Mouse (Mus musculus) midbrain, embryonic 10.5 days (tissue): ENCODE results near the gene Atg4c. TPM values are rescaled to one million over a fixed set of nuclear protein-coding genes. Genes with fewer than 3 reads are reported as not detected.
A peak's percentile ranks its signal among the peaks of the same experiment; 100 is the strongest.

Experiments used
- DNase-seq: peaks from one replicate; pipeline ENCODE4 v3.0.0-alpha.2; 2017; ENCODE audit warnings: low spot score
- H3K27ac ChIP-seq: fragments of 300-500 bp; sonication (generic); replicated peaks from 2 replicates; pipeline ENCODE4 v1.5.1; 2016; ENCODE audit warnings: mild to moderate bottlenecking
- H3K27me3 ChIP-seq: fragments of 300-500 bp; sonication (generic); 2 replicates; pipeline ENCODE4 v1.6.1; 2016; ENCODE audit warnings: low read depth, mild to moderate bottlenecking; ENCODE audit not compliant: poor library complexity, severe bottlenecking
- H3K36me3 ChIP-seq: fragments of 300-500 bp; sonication (generic); 2 replicates; pipeline ENCODE4 v1.6.1; 2016; ENCODE audit warnings: mild to moderate bottlenecking, moderate library complexity
- H3K4me1 ChIP-seq: fragments of 300-500 bp; sonication (generic); 2 replicates; pipeline ENCODE4 v1.6.1; 2016
- H3K4me3 ChIP-seq: fragments of 300-500 bp; sonication (generic); 2 replicates; pipeline ENCODE4 v1.5.1; 2016; ENCODE audit warnings: mild to moderate bottlenecking, moderate library complexity
- H3K9me3 ChIP-seq: fragments of 300-500 bp; sonication (generic); replicated peaks from 2 replicates; pipeline ENCODE4 v1.6.1; 2016; ENCODE audit warnings: mild to moderate bottlenecking
- whole genome bisulfite sequencing: fragments of 180-500 bp; shearing (Covaris S2); methylation state at CpG from one replicate; pipeline ENCODE4 v1.1.7; 2016; 5-methylcytosine and 5-hydroxymethylcytosine counted together
- polyA plus RNA-seq: library from polyadenylated mRNA; unstranded; fragments of >200 nt; fragmentation: Nextera tagmentation; extraction: Ambion mirVana; gene quantifications from 2 replicates; pipeline ENCODE4 v1.2.1, GENCODE M21; 2016

The Atg4c gene
- polyA plus RNA-seq, 1 experiment from 2014 or later, result 11.6 TPM

DNA sequence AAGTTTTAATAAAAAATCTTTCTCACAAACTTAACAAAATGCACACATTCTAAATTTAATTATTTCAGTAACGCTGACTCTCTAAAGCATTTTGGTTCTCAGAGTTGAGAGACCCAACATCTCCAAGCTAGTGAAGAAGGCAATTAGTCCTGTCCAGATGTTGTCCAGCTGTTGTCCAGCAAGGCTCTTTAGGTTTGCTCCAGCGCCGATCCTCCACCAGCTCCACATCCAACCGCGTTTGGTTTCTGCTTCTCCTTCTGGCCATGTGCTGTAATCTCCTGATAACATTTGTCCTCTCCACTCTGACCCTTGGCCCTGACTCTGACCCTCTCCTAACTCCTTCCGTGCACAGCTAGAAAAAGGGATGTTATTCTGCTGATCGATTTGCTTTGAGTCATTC is 16.9 kb upstream of the Atg4c start:
- H3K9me3 ChIP-seq, result no peaks in the 10 kb centered on the region
- no peak overlapping the region for H3K27ac ChIP-seq
- H3K4me3 ChIP-seq, result no peak overlapping the region
- DNase-seq, result no peak
- 75% methylated on average over 7 of the region's 7 CpGs for WGBS
- H3K36me3 ChIP-seq, result no peaks in the 10 kb centered on the region
- peaks cover 11% of the 10 kb centered on the region for H3K4me1 ChIP-seq
- no peaks in the 10 kb centered on the region for H3K27me3 ChIP-seq

DNA sequence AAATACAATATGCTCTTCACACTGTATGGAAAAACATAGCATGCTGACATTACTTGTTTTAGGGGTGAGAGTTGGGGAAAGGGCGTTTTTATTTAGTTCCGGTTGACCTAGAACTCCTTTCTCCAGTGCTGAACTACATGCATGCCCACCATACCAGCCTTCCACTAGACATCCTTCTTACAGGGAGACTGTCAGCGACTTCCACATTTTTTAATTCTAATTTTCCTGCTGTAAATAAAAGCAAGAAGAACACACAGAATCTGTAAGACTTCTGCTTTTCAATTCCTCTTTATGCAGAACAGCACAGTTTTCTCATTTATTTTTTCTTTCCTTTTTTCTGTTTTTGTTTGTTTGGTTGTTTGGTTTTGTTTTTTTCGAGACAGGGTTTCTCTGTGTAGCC is 16.5 kb upstream of the Atg4c start:
- H3K27me3 ChIP-seq, result no peaks in the 10 kb centered on the region
- H3K36me3 ChIP-seq, result no peaks in the 10 kb centered on the region
- H3K9me3 ChIP-seq, result no peaks in the 10 kb centered on the region
- WGBS, result 89% methylated on average over 4 of the region's 4 CpGs
- H3K27ac ChIP-seq, result no peak overlapping the region
- DNase-seq, result no peak
- no peak overlapping the region for H3K4me3 ChIP-seq
- H3K4me1 ChIP-seq, result peaks cover 11% of the 10 kb centered on the region

DNA sequence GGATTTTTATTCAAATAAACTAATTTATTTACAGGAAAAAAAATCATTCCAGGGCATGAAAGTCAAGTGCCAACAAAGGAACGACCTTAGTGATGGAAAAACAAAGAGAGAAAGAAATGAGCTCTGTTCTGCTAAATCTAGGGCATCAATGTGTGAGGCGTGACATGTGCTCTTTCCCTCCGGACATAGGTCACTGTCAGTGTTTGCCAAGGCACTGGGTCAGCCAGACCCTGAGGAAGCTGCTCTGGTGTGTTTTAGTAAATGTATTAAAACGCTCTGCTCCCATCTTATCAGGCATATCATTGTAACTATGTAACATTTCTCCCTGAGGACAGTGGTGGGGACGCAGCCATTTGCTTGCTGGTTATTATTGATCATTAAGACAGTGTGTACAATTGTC is 14.9 kb upstream of the Atg4c start:
- no peaks in the 10 kb centered on the region for H3K36me3 ChIP-seq
- no peak overlapping the region for H3K4me3 ChIP-seq
- H3K27ac ChIP-seq, result no peak overlapping the region
- no peaks in the 10 kb centered on the region for H3K9me3 ChIP-seq
- peaks cover 11% of the 10 kb centered on the region for H3K4me1 ChIP-seq
- DNase-seq, result no peak
- 81% methylated on average over 5 of the region's 5 CpGs for WGBS
- no peaks in the 10 kb centered on the region for H3K27me3 ChIP-seq

DNA sequence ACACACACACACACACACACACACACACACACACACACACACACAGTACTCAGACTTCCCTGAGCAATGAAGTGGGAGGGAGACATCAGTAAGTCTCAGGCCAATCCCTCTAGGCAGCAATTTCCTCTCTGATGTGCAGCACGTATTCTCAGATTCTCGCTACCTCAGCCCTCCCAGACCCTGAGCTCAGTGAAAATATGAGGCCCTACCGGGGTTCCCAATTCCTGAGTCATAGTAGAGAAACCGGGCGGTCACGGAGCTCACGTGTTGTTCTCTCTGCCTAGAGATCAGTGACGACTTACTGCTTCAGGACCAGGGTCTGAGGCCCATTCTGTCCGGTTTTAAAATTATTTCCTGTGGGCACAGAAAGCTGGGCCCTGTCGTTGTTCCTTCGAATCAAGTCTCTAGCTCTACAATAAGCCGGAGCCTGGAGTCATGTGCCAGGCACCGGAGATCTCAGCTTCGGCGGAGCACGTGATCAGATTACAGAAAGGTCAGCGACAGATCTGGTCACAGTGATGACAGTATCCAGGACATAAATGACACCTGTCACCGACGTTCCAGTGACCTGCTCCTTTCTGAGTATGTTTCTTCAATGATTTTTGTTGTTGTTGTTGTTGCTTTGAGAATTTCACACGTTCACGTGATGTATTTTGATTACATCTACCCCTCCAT is 14.2 kb upstream of the Atg4c start:
- Histone ChIP-seq H3K27me3 (no peaks in the 10 kb centered on the region), H3K9me3 (no peaks in the 10 kb centered on the region), H3K36me3 (no peaks in the 10 kb centered on the region), H3K27ac (no peak overlapping the region), H3K4me3 (no peak overlapping the region), H3K4me1 (peaks cover 11% of the 10 kb centered on the region)
- 70% methylated on average over 21 of the region's 21 CpGs for WGBS
- no peak for DNase-seq

DNA sequence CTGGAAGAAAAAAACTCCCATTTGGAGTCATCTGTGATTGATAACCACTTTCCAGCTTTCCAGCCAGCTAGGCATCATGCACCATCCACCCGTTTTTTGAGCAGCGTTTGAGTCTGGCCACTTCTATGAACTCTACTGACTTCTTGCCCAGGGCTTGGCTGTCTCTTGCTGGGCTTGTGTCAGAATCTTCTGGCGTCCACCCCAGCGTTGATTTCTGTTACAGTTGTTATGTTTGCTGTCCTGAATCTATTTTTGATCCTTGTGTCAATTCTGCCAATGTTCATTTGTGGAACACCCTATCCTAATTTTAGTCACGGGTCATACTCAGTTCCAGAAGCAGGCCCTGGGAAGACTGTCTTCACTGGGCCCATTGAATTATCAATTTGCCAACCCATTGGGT is 12.8 kb upstream of the Atg4c start:
- Histone ChIP-seq H3K36me3 (no peaks in the 10 kb centered on the region), H3K4me3 (no peak overlapping the region), H3K9me3 (no peaks in the 10 kb centered on the region), H3K27me3 (no peaks in the 10 kb centered on the region), H3K27ac (no peak overlapping the region), H3K4me1 (peaks cover 11% of the 10 kb centered on the region)
- DNase-seq, result no peak
- WGBS, result 86% methylated on average over 5 of the region's 5 CpGs

DNA sequence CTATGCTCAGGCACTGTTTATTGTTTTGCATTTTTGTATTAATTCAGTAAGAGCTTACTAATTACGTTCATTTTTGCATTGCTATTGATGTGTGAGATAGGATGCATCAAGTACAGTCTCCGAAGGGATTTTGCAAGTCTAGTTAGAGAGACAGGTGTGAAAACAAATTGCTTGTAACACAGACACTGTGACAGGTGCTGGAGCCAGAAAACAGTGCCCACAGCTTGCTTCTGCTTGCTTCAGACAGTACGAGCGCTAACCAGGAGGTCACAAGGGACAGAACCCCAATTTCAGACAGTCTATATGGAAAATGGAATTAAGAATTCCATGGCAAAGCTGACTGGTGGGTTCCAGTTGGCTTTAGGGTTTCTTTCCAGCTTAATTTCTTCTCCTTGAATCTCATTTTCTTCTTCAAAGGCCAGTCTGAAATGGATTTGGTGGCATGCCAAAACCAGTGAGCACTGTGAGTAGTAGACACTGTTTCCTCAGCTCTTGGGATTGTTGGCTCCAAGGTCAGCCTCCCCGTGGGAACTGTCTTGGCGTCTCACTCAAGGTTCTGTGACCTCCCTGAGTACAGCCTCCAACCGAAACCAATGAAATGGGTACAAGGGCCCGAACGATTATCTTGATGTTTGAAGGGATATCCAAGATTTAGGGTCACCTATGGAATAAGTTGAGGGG is 11.9 kb upstream of the Atg4c start:
- no peaks in the 10 kb centered on the region for H3K9me3 ChIP-seq
- no peak for DNase-seq
- H3K27me3 ChIP-seq, result no peaks in the 10 kb centered on the region
- no peaks in the 10 kb centered on the region for H3K36me3 ChIP-seq
- peaks cover 11% of the 10 kb centered on the region for H3K4me1 ChIP-seq
- WGBS, result 82% methylated on average over 9 of the region's 9 CpGs
- no peak overlapping the region for H3K27ac ChIP-seq
- no peak overlapping the region for H3K4me3 ChIP-seq

DNA sequence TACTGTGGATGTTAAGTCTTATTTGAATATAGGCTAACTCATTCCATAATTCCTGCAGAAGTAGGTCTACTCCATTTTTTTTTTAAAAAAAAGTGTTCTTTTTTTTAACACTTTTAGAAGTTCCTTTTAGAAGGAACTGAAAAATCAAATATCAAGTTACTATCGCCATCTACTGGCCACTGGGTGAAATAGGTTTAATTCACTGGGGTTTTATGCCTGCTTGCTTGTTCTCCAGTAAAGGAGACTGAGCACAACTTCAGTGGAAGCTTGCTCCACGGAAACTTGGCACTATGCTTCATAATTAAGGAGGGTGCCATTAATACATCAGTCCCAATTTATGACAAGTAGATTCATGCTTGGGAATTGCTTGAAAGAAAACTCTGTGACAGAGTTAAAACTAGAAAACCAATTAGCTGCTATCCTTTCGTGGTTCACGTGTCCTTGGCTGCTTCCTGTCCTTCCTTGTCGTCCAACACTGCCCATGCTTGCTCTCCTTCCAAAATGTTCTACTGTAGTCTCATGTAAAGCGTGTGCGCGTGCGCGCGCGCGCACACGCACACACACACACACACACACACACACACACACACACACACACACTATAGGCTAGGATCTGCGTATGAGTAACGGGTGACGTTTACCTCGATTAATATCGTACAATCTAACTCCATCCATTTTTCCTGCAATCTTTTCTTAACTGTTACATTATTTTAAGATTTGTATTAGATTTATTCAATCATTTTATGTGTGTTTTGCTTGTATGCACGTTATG is 10.9 kb upstream of the Atg4c start:
- Histone ChIP-seq H3K27me3 (no peaks in the 10 kb centered on the region), H3K4me3 (no peak overlapping the region), H3K36me3 (no peaks in the 10 kb centered on the region), H3K27ac (no peak overlapping the region), H3K9me3 (no peaks in the 10 kb centered on the region), H3K4me1 (peaks cover 11% of the 10 kb centered on the region)
- DNase-seq, result no peak
- 80% methylated on average over 20 of the region's 20 CpGs for WGBS

DNA sequence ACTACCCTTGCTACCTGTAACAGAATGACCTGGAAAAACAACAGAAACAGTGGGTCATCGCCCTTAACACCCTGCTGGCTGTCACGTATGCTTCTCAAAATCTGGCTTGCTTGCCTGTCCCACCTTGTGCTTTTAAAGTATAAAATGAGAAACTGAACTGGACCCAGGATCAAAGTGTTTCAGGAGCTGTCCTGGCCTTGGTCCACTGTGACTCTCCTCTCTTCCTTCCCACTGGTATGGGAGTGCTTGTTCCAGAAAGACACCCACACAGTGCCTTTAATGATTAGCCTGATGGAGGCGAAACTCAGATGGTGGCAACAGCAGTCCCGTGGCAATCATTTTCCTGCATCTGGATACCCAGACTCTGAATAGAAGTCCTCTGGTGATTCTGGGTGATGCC is 9.1 kb upstream of the Atg4c start:
- Histone ChIP-seq H3K4me3 (no peak overlapping the region), H3K9me3 (no peaks in the 10 kb centered on the region), H3K27ac (no peak overlapping the region), H3K27me3 (no peaks in the 10 kb centered on the region), H3K4me1 (peaks cover 7% of the 10 kb centered on the region), H3K36me3 (no peaks in the 10 kb centered on the region)
- no peak for DNase-seq
- WGBS, result 75% methylated on average over 4 of the region's 4 CpGs

DNA sequence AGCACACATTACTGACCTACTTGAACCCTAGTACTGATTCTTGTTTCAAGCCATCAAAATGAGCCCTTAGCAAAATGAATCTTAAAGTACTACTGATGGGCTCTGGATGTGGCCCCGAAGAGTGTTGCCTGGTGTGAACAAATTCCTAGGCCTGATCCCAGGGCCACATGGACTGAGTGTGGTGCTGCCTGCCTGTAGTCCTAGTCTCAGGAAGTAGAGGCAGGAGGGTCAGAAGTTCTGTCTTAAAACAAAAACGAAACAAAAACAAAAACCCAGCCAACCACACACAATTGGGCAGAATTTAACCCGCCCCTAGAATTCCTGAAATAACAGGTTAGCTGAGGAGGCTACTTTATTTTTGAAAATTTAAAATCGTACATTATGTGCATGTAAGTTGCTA is 8.4 kb upstream of the Atg4c start:
- H3K27ac ChIP-seq, result no peak overlapping the region
- H3K27me3 ChIP-seq, result no peaks in the 10 kb centered on the region
- peaks cover 2% of the 10 kb centered on the region; the same call in 1 of the 2 replicates for H3K4me1 ChIP-seq
- 78% methylated on average over 4 of the region's 4 CpGs for WGBS
- no peak overlapping the region for H3K4me3 ChIP-seq
- DNase-seq, result no peak
- no peaks in the 10 kb centered on the region for H3K9me3 ChIP-seq
- no peaks in the 10 kb centered on the region for H3K36me3 ChIP-seq

DNA sequence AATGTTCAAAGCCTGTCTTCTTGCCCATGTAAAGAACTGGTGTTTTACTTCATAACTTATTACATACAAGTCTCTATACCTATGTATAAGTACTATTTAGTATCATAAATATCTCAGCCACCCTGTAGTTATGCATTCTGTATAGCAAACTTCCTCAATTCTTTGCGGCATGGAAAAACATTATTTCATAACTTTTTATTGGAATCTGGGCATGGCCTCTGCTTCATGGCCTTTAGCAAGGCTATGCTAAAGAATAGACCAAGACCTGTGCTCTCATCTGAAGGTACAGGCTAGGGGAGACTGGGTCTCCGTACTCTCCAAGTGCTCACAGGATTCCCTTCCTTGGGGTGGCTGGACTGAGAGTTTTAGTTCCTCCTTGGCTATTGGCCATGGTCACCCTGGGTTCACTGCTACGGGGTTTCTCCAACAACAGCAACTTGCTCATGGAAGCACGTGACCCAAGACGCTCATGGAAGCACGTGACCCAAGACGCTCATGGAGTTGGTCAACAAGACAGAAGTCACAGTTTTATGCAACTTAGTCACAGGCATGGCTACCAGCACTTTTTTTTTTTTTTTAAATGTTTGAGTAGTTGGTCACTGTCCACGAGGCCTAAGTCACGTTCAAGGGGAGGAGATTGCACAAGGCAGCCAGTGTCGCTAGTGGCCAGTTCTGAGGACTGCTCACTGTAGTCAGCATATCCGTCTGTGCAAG is 7.2 kb upstream of the Atg4c start:
- Histone ChIP-seq H3K4me1 (no peaks in the 10 kb centered on the region), H3K4me3 (no peak overlapping the region), H3K9me3 (no peaks in the 10 kb centered on the region), H3K27me3 (no peaks in the 10 kb centered on the region), H3K36me3 (no peaks in the 10 kb centered on the region), H3K27ac (no peak overlapping the region)
- WGBS, result 95% methylated on average over 11 of the region's 11 CpGs
- no peak for DNase-seq

DNA sequence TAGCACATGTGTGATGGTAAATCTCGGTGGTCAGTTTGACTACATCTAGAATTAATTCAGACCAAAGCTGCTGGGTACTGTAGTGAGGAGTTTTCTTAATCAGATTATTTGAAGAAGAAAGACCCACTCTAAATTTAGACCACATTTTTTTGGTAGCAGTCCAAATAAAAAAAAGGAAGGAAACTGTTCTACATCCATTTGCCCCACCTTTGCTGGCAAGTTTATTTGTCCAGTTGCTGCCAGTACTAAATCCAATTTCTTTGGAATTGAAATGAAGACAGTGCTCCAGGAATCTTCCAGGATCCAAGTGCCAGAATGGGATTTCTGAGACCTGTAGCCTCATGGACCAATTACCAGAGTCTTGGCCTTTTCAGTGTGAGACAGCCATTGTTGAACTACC is 1.1 kb upstream of the Atg4c start:
- H3K4me3 ChIP-seq, result no peak overlapping the region
- peaks cover 17% of the 10 kb centered on the region for H3K4me1 ChIP-seq
- no peak overlapping the region for H3K27ac ChIP-seq
- H3K9me3 ChIP-seq, result no peaks in the 10 kb centered on the region
- no peaks in the 10 kb centered on the region for H3K27me3 ChIP-seq
- no peaks in the 10 kb centered on the region for H3K36me3 ChIP-seq
- no peak for DNase-seq
- 90% methylated on average over 1 of the region's 1 CpGs for WGBS

DNA sequence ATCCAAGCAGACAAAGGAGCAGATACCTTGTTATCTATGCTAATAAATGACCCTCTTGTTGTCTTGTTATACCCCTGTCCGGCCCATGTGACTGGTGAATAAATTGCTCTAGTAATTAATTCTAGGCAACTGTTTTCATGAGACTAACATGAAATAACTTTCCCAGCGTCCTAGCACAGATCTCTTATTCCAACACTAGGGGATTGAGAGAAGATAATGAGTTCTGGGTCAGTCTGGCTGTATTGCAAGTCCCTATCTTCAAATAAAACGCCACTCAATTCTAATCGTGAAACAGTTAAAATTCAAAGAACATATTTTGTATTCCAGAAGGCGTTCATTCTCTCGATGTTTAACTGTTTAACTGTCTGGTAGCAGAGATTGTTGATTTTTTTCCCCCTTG is 520 bp upstream of the Atg4c start:
- Histone ChIP-seq H3K27ac (peak overlapping the region; percentile 97; the same call in 1 of the 2 replicates), H3K36me3 (no peaks in the 10 kb centered on the region), H3K9me3 (no peaks in the 10 kb centered on the region), H3K27me3 (no peaks in the 10 kb centered on the region), H3K4me3 (peak overlapping the region; percentile 75), H3K4me1 (peaks cover 17% of the 10 kb centered on the region)
- DNase-seq, result no peak
- 63% methylated on average over 6 of the region's 6 CpGs for WGBS
